Mouse (Mus musculus) thymus, adult 2 months (tissue): ENCODE data around the gene Bud13.

Experiments
- CTCF ChIP-seq: fragments of 200-500 bp; IDR thresholded peaks from 2 replicates; pipeline ENCODE4 v1.5.1; 2012; ENCODE audit warnings: mild to moderate bottlenecking, control low read depth, low read length, moderate library complexity, borderline replicate concordance; ENCODE audit not compliant: control insufficient read depth, poor library complexity, insufficient read depth; ENCODE audit errors: extremely low read depth
- POLR2A ChIP-seq: fragments of 200-500 bp; IDR thresholded peaks from 2 replicates; pipeline ENCODE4 v1.6.1; 2012; ENCODE audit warnings: mild to moderate bottlenecking, low read length, control low read depth, moderate library complexity; ENCODE audit not compliant: control insufficient read depth, poor library complexity, insufficient read depth; ENCODE audit errors: extremely low read depth

- TF ChIP-seq CTCF (no peak), POLR2A (no peak)
These were observed 52.7 kb downstream of the Bud13 start for GRCm38 (mm10) chr9:46335461-46335995.
